Comparison of ENCODE assay signal across 13 mouse cellular contexts in genomic region chr1:106241059-106241458, GRCm38 (mm10).
A peak's percentile ranks its signal among the peaks of the same experiment; 100 is the strongest.
DNase-seq lines count a peak whose midpoint lies in the region; ATAC-seq and TF ChIP-seq lines count a peak whose summit lies in the region.
"Had no signal": no experiment of that assay in that cellular context is flagged by ENCODE, and none has a peak within 500 bp of the region (broad histone marks: within the 10 kb centered on the region; RNA-seq: fewer than 3 reads in every experiment).

No protein-coding gene starts in this region.

- H3K4me3 ChIP-seq in forebrain, postnatal 0 days (ENCODE audit: low read depth, low read length) = no peak overlapping the region
- H3K4me3 ChIP-seq: embryonic facial prominence, embryonic 13.5 days; limb, embryonic 12.5 days had no signal

- DNase-seq in cerebellum, adult 8-10 months = no peak
- peak; percentile 68 for DNase-seq in layer of hippocampus, adult 11-12 months (ENCODE audit: low spot score)
- no peak for DNase-seq in layer of hippocampus, postnatal 25 days (ENCODE audit: extremely low spot score in 1 of 2, low spot score in 1 of 2)
- peak; percentile 42 for DNase-seq in adipocyte (ENCODE audit: low spot score)
- no peak for DNase-seq in forebrain, postnatal 0 days
- DNase-seq in kidney, adult 11 months = no peak
- no peak for DNase-seq in urinary bladder, postnatal 4 days (ENCODE audit: low spot score in 2 of 2)
- DNase-seq: adrenal gland, postnatal 14 days; heart, adult 11 months had no signal

- H3K27ac ChIP-seq in forebrain, postnatal 0 days (ENCODE audit: low read depth, low read length) = no peak overlapping the region
- H3K27ac ChIP-seq: embryonic facial prominence, embryonic 13.5 days; limb, embryonic 12.5 days had no signal

- no peaks in the 10 kb centered on the region for H3K9me3 ChIP-seq in forebrain, postnatal 0 days (ENCODE audit: low read length)
- H3K9me3 ChIP-seq: embryonic facial prominence, embryonic 13.5 days; limb, embryonic 12.5 days had no signal

- H3K4me1 ChIP-seq in forebrain, postnatal 0 days (ENCODE audit: insufficient read depth) = peaks cover 10% of the 10 kb centered on the region; the same call in 1 of the 2 replicates

- WGBS in forebrain, postnatal 0 days = 29% methylated on average over 1 of the region's 1 CpGs

- TF ChIP-seq CTCF in forebrain, postnatal 0 days (IDR thresholded peaks at IDR 0.05; ENCODE audit: low read depth) = no peak

- no peak overlapping the region for H3K4me2 ChIP-seq in forebrain, postnatal 0 days (ENCODE audit: low read depth)
- H3K4me2 ChIP-seq: embryonic facial prominence, embryonic 13.5 days; limb, embryonic 12.5 days had no signal

- H3K36me3 ChIP-seq in forebrain, postnatal 0 days (ENCODE audit: insufficient read depth) = no peaks in the 10 kb centered on the region
- H3K36me3 ChIP-seq: embryonic facial prominence, embryonic 13.5 days; limb, embryonic 12.5 days had no signal

- no peaks in the 10 kb centered on the region for H3K27me3 ChIP-seq in forebrain, postnatal 0 days (ENCODE audit: insufficient read depth, low read length)
- H3K27me3 ChIP-seq: embryonic facial prominence, embryonic 13.5 days; limb, embryonic 12.5 days had no signal

- no peak overlapping the region for H3K9ac ChIP-seq in forebrain, postnatal 0 days
- H3K9ac ChIP-seq: embryonic facial prominence, embryonic 13.5 days; limb, embryonic 12.5 days had no signal

- ATAC-seq in cerebellum, adult (ENCODE audit: insufficient number of reproducible peaks, low FRiP score, low TSS enrichment) = peak; percentile 79
- ATAC-seq in forebrain, postnatal 0 days = peak; percentile 68
- ATAC-seq: intestine, embryonic 16.5 days had no signal

Comparison
In these comparisons a context has a peak if more than half of its experiments do, and no peak if none do; other contexts are left out.
1. DNase-seq: peak in layer of hippocampus, adult 11-12 months (single experiment) and adipocyte (single experiment); none in cerebellum, adult 8-10 months (single experiment), layer of hippocampus, postnatal 25 days (0 of 2), forebrain, postnatal 0 days (single experiment), kidney, adult 11 months (single experiment) and urinary bladder, postnatal 4 days (0 of 2).